ENCODE assay signal across 17 mouse cellular contexts in genomic region chr17:31935841-31936240, GRCm38 (mm10).
A peak's percentile ranks its signal among the peaks of the same experiment; 100 is the strongest.
DNase-seq lines count a peak whose midpoint lies in the region; ATAC-seq lines count a peak whose summit lies in the region.
"Had no signal": no experiment of that assay in that cellular context is flagged by ENCODE, and none has a peak within 500 bp of the region (broad histone marks: within the 10 kb centered on the region; RNA-seq: fewer than 3 reads in every experiment).

No protein-coding gene starts in this region.

- H3K9me3 ChIP-seq in limb, embryonic 11.5 days (ENCODE audit: control insufficient read depth, low read length), result no peaks in the 10 kb centered on the region
- H3K9me3 ChIP-seq: forebrain, embryonic 12.5 days; kidney, embryonic 15.5 days; limb, embryonic 15.5 days; liver, embryonic 15.5 days had no signal

- no peak overlapping the region for H3K27ac ChIP-seq in limb, embryonic 11.5 days (replicated peaks; ENCODE audit: low read depth, low read length)
- H3K27ac ChIP-seq: forebrain, embryonic 12.5 days; limb, embryonic 15.5 days; liver, embryonic 15.5 days had no signal

- peaks cover 9% of the 10 kb centered on the region for H3K4me1 ChIP-seq in limb, embryonic 11.5 days (ENCODE audit: control insufficient read depth, insufficient read depth, low read length)

- no peaks in the 10 kb centered on the region for H3K27me3 ChIP-seq in limb, embryonic 11.5 days (ENCODE audit: control insufficient read depth, insufficient read depth, low read length)
- H3K27me3 ChIP-seq: forebrain, embryonic 12.5 days; kidney, embryonic 15.5 days; limb, embryonic 15.5 days; liver, embryonic 15.5 days had no signal

- no peak overlapping the region for H3K4me2 ChIP-seq in limb, embryonic 11.5 days (ENCODE audit: low read depth, severe bottlenecking)
- H3K4me2 ChIP-seq: forebrain, embryonic 12.5 days; kidney, embryonic 15.5 days; limb, embryonic 15.5 days; liver, embryonic 15.5 days had no signal

- no peak overlapping the region for H3K4me3 ChIP-seq in limb, embryonic 11.5 days (ENCODE audit: low read depth, low read length)
- H3K4me3 ChIP-seq: forebrain, embryonic 12.5 days; kidney, embryonic 15.5 days; limb, embryonic 15.5 days; liver, embryonic 15.5 days had no signal

- intact Hi-C loops in heart, postnatal 14 days (cut with DNase I), result loop anchor here (2.0 to 5.0 kb wide), 2 partner anchors 79 to 249 kb away; no protein-coding TSS in a partner anchor

- 0 out of 2 replicates have a peak, but pooled peaks have one; percentile 3 for ATAC-seq in limb, embryonic 11.5 days (ENCODE audit: insufficient number of reproducible peaks, low FRiP score, low TSS enrichment, low read depth)

- H3K36me3 ChIP-seq in limb, embryonic 11.5 days (ENCODE audit: control insufficient read depth, insufficient read depth, low read length), result no peaks in the 10 kb centered on the region
- H3K36me3 ChIP-seq: forebrain, embryonic 12.5 days; kidney, embryonic 15.5 days; limb, embryonic 15.5 days; liver, embryonic 15.5 days had no signal

- WGBS in limb, embryonic 11.5 days, result 66% methylated on average over 3 of the region's 3 CpGs

- no peak overlapping the region for H3K9ac ChIP-seq in limb, embryonic 11.5 days (ENCODE audit: low read length)
- H3K9ac ChIP-seq: forebrain, embryonic 12.5 days; kidney, embryonic 15.5 days; limb, embryonic 15.5 days; liver, embryonic 15.5 days had no signal

- peak; percentile 88 for DNase-seq in heart, adult 11 months
- no peak for DNase-seq in heart, postnatal 14 days
- DNase-seq in kidney, postnatal 10 days, result peak; percentile 66
- DNase-seq in kidney, adult 9 months, result no peak
- DNase-seq in testis, postnatal 10 days (ENCODE audit: low spot score), result peak; percentile 60
- no peak for DNase-seq in testis, postnatal 14 days (ENCODE audit: low spot score)
- no peak for DNase-seq in limb, embryonic 11.5 days (ENCODE audit: low spot score)
- DNase-seq: B cell, adult 2 months; cerebellum, adult 18-20 months; cerebellum, postnatal 25 days; embryo, embryonic 11 days; gastrocnemius, postnatal 36 days; thymus, postnatal 14 days had no signal

Comparison
In these comparisons a context has a peak if more than half of its experiments do, and no peak if none do; other contexts are left out.
1. DNase-seq: peak in heart, adult 11 months (single experiment), kidney, postnatal 10 days (single experiment) and testis, postnatal 10 days (single experiment); none in heart, postnatal 14 days (0 of 2), kidney, adult 9 months (single experiment), testis, postnatal 14 days (single experiment) and limb, embryonic 11.5 days (single experiment).